Mouse (Mus musculus) forebrain, embryonic 16.5 days (tissue): Measurements from ENCODE around the gene Lrrn2. TPM values are rescaled to one million over a fixed set of nuclear protein-coding genes. Genes with fewer than 3 reads are reported as not detected.

Source experiments
- ATAC-seq: fragments of 200-750 bp; cut with Nextera tagmentation; 2 replicates; pipeline ENCODE4 v1.8.0; 2017; ENCODE audit warnings: mild to moderate bottlenecking, moderate library complexity
- H3K27ac ChIP-seq: fragments of 300-500 bp; sonication (generic); 2 replicates; pipeline ENCODE4 v1.5.1; 2014; ENCODE audit warnings: low read length, control low read depth
- H3K27me3 ChIP-seq: fragments of 300-500 bp; sonication (generic); replicated peaks from 2 replicates; pipeline ENCODE4 v1.6.1; 2014; ENCODE audit warnings: low read length; ENCODE audit not compliant: control insufficient read depth, insufficient read depth
- H3K36me3 ChIP-seq: fragments of 300-500 bp; sonication (generic); 2 replicates; pipeline ENCODE4 v1.6.1; 2014; ENCODE audit not compliant: control insufficient read depth, insufficient read depth
- H3K4me1 ChIP-seq: fragments of 300-500 bp; sonication (generic); replicated peaks from 2 replicates; pipeline ENCODE4 v1.6.1; 2014; ENCODE audit warnings: low read length; ENCODE audit not compliant: control insufficient read depth, insufficient read depth
- H3K4me2 ChIP-seq: fragments of 300-500 bp; sonication (generic); 2 replicates; pipeline ENCODE4 v1.6.1; 2014; ENCODE audit warnings: mild to moderate bottlenecking, low read length, control low read depth
- H3K4me3 ChIP-seq: fragments of 300-500 bp; sonication (generic); replicated peaks from 2 replicates; pipeline ENCODE4 v1.5.1; 2014; ENCODE audit warnings: mild to moderate bottlenecking, low read length, control low read depth
- H3K9ac ChIP-seq: fragments of 300-500 bp; sonication (generic); replicated peaks from 2 replicates; pipeline ENCODE4 v1.6.1; 2014; ENCODE audit warnings: low read depth, low read length, control low read depth
- H3K9me3 ChIP-seq: fragments of 300-500 bp; sonication (generic); 2 replicates; pipeline ENCODE4 v1.6.1; 2016; ENCODE audit warnings: low read length; ENCODE audit not compliant: control insufficient read depth
- WGBS: fragments of 180-500 bp; shearing (Covaris S2); extraction: QIAGEN DNeasy Blood & Tissue Kit; methylation state at CpG from one replicate; pipeline ENCODE4 v1.1.7; 2014; 5-methylcytosine and 5-hydroxymethylcytosine counted together
- polyA plus RNA-seq: library from polyadenylated mRNA; unstranded; fragments of >200 nt; fragmentation: Nextera tagmentation; extraction: Ambion mirVana; gene quantifications from 2 replicates; pipeline ENCODE4 v1.2.1, GENCODE M21; 2015

Lrrn2 gene
- polyA plus RNA-seq, 1 experiment from 2014 or later = 53.8 TPM

DNA sequence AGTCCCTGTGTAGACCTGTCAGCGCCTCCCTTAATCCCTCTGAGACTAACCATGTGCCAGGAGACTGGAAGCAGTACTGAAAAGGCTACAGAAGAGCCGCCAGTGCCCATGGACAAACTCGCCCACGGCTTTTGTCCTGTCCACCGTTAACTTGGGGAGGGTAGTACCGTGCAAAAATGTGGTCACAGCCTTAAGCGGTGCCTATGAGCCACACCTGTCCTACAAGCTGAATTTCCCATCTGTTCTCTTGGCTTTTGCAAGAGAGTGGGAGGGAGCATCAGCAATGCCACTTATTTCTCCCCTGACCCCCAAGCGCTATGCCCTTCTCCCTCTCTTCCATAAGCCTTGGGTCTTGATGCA, 292 bp upstream of the Lrrn2 start:
- no peaks in the 10 kb centered on the region for H3K9me3 ChIP-seq
- H3K4me2 ChIP-seq = peak overlapping the region; percentile 72
- no peaks in the 10 kb centered on the region for H3K36me3 ChIP-seq
- ATAC-seq = no peak
- no peaks in the 10 kb centered on the region for H3K27me3 ChIP-seq
- peak overlapping the region; percentile 80 for H3K27ac ChIP-seq
- 7% methylated on average over 8 of the region's 8 CpGs for WGBS
- peak overlapping the region; percentile 79 for H3K4me3 ChIP-seq
- peak overlapping the region; percentile 84 for H3K9ac ChIP-seq
- peaks cover 24% of the 10 kb centered on the region for H3K4me1 ChIP-seq

GRCm38 (mm10) chr1:132881041-132881761, 1.1 kb downstream of the Lrrn2 start:
- ATAC-seq = peak; percentile 77
- H3K4me1 ChIP-seq = peaks cover 31% of the 10 kb centered on the region
- peak overlapping the region; percentile 84 for H3K9ac ChIP-seq
- H3K9me3 ChIP-seq = no peaks in the 10 kb centered on the region
- peak overlapping the region; percentile 72 for H3K4me2 ChIP-seq
- whole genome bisulfite sequencing = under 1% methylated on average over 28 of the region's 28 CpGs
- no peaks in the 10 kb centered on the region for H3K36me3 ChIP-seq
- no peaks in the 10 kb centered on the region for H3K27me3 ChIP-seq
- H3K4me3 ChIP-seq = peak overlapping the region; percentile 79
- H3K27ac ChIP-seq = peak overlapping the region; percentile 80

DNA sequence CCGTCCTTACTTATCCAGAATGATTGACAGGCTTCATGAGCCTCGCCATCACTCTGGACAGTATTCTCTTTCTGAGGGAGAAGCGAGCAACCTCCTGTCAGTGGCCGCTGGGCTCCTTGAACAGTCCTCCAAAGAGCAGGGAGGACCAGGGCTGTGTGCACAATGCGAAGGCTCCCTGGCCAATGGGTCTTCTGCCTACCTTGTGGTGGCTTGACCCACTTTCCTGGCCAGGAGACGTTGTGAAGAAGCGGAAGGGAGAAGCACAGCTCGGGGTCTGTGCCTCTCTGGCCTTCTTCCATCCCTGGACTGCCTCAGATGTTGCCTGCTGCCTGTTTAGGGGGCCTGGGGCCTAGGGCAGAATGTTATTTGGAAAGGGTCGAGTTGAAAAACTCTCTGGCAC, 1.8 kb downstream of the Lrrn2 start:
- Histone ChIP-seq H3K27ac (peak overlapping the region; percentile 80), H3K36me3 (no peaks in the 10 kb centered on the region), H3K9ac (peak overlapping the region; percentile 84), H3K27me3 (no peaks in the 10 kb centered on the region), H3K4me3 (peak overlapping the region; percentile 79), H3K4me1 (peaks cover 33% of the 10 kb centered on the region), H3K9me3 (no peaks in the 10 kb centered on the region), H3K4me2 (peak overlapping the region; percentile 72)
- 36% methylated on average over 9 of the region's 9 CpGs for WGBS
- peak; percentile 11; the same call in 1 of the 2 replicates for ATAC-seq

DNA sequence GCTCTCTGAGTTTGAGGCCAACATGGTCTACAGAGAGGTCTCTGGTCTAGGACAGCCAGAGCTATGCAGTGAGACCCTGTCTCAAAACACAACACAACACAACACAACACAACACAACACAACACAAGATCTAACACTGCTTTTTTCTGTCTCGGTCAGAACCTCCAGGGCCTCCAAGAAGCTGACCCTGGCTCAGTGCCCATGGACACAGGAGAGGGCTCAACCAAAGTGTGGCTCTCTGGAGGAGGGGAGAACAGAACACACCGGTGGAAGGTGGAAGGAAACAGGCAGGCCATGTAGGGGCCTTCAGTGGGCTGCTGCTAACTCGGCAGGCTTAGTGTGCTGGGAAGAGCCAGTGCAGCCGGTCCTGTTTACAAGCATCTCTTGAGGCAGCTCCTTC, 5.6 kb downstream of the Lrrn2 start:
- Histone ChIP-seq H3K27me3 (no peaks in the 10 kb centered on the region), H3K9me3 (no peaks in the 10 kb centered on the region), H3K4me3 (no peak overlapping the region), H3K4me2 (no peak overlapping the region), H3K27ac (no peak overlapping the region), H3K36me3 (no peaks in the 10 kb centered on the region), H3K9ac (no peak overlapping the region; the same call in 1 of the 2 replicates), H3K4me1 (peaks cover 31% of the 10 kb centered on the region)
- 40% methylated on average over 4 of the region's 4 CpGs for WGBS
- ATAC-seq = no peak

GRCm38 (mm10) chr1:132886626-132887025, 6.6 kb downstream of the Lrrn2 start:
- H3K4me3 ChIP-seq = no peak overlapping the region
- no peaks in the 10 kb centered on the region for H3K9me3 ChIP-seq
- 60% methylated on average over 4 of the region's 4 CpGs for WGBS
- H3K36me3 ChIP-seq = no peaks in the 10 kb centered on the region
- no peak for ATAC-seq
- no peaks in the 10 kb centered on the region for H3K27me3 ChIP-seq
- peaks cover 27% of the 10 kb centered on the region for H3K4me1 ChIP-seq
- H3K9ac ChIP-seq = no peak overlapping the region
- no peak overlapping the region for H3K27ac ChIP-seq
- H3K4me2 ChIP-seq = no peak overlapping the region

DNA sequence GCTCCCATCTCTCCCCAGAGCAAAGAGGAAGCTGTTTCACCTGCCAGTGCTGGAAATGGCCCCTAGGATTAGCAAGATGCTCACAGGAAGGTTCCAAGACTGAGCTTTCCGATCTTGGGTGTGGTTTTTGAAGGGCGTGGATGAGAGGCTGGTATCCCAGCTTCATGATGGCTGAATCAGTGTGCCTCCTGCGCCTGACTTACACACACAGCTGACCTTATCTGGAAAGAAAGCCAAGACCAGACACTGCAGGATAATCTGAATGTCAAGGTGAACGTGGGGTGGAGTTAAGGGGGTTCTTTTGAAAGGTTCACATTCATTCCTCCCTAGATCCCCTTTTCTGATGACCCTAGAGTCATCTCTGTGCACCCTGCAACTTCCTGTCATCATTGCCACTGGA, 8.7 kb downstream of the Lrrn2 start:
- no peaks in the 10 kb centered on the region for H3K9me3 ChIP-seq
- ATAC-seq = no peak
- no peak overlapping the region for H3K4me2 ChIP-seq
- no peaks in the 10 kb centered on the region for H3K27me3 ChIP-seq
- H3K4me1 ChIP-seq = peaks cover 18% of the 10 kb centered on the region
- 87% methylated on average over 4 of the region's 4 CpGs for WGBS
- H3K27ac ChIP-seq = no peak overlapping the region
- no peak overlapping the region for H3K4me3 ChIP-seq
- H3K9ac ChIP-seq = no peak overlapping the region
- H3K36me3 ChIP-seq = no peaks in the 10 kb centered on the region

GRCm38 (mm10) chr1:132890161-132890794, 10.2 kb downstream of the Lrrn2 start:
- Histone ChIP-seq H3K9ac (no peak overlapping the region), H3K27me3 (no peaks in the 10 kb centered on the region), H3K4me2 (no peak overlapping the region), H3K27ac (no peak overlapping the region), H3K4me1 (peaks cover 18% of the 10 kb centered on the region), H3K36me3 (no peaks in the 10 kb centered on the region), H3K9me3 (no peaks in the 10 kb centered on the region), H3K4me3 (no peak overlapping the region)
- 56% methylated on average over 11 of the region's 11 CpGs for WGBS
- ATAC-seq = peak; percentile 13; the same call in 1 of the 2 replicates

DNA sequence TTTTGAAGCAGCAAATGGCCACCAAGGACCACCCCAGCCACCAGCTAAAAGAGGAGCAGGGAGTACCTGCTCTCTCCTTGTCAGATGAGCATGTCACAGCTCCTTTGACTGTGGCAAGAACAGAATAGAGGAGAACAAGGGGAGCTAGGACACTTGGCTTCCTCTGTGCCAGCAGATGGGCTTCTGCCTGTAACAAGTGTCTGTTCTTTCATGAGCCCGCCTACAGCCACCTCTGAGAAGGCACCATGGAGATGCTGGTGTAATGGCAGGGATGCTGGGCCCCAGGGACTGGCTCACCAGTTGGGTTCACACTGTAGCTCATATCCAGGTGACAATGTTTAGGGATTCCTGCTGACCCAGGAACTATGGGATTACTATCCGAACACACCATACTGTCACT, 12.0 kb downstream of the Lrrn2 start:
- 78% methylated on average over 2 of the region's 2 CpGs for WGBS
- Histone ChIP-seq H3K9me3 (no peaks in the 10 kb centered on the region), H3K36me3 (no peaks in the 10 kb centered on the region), H3K4me3 (no peak overlapping the region), H3K27me3 (no peaks in the 10 kb centered on the region), H3K4me1 (peaks cover 8% of the 10 kb centered on the region), H3K4me2 (no peak overlapping the region), H3K9ac (no peak overlapping the region), H3K27ac (no peak overlapping the region)
- ATAC-seq = no peak

GRCm38 (mm10) chr1:132893311-132894077, 13.4 kb downstream of the Lrrn2 start:
- Histone ChIP-seq H3K27ac (no peak overlapping the region), H3K9me3 (no peaks in the 10 kb centered on the region), H3K4me2 (no peak overlapping the region), H3K9ac (no peak overlapping the region), H3K4me3 (no peak overlapping the region), H3K4me1 (peaks cover 8% of the 10 kb centered on the region), H3K27me3 (no peaks in the 10 kb centered on the region), H3K36me3 (no peaks in the 10 kb centered on the region)
- WGBS = 74% methylated on average over 17 of the region's 17 CpGs
- ATAC-seq = no peak
